Mouse (Mus musculus) T-helper 1 cell (primary cell): Measurements from ENCODE around the gene Clasp1.

Experiments used
- in situ Hi-C: fragments of 300-600 bp; cut with MboI, MseI; formaldehyde crosslinking; loops from one replicate; pipeline ENCODE4 v1.15.1; 2025; ENCODE audit warnings: high pct_unique_total_duplicates

Clasp1 gene

GRCm38 (mm10) chr1:118388757-118389453 is at the start of gene Clasp1:
Gene Clasp1, plus strand, starts transcription at chr1:118389058.
- in situ Hi-C loops, result loop anchor here (5.0 kb wide), 1 partner anchor 67 kb away; the partner anchor contains the start of gene Nifk

- in situ Hi-C loops, result loop anchor here (10.0 to 25.0 kb wide), 2 partner anchors 421 to 1493 kb away; partner anchors contain the start of gene Ptpn4
These were observed 45.0 kb upstream of the Clasp1 start for GRCm38 (mm10) chr1:118343649-118344435.

GRCm38 (mm10) chr1:118349922-118350321 is 38.9 kb upstream of the Clasp1 start:
- in situ Hi-C loops, result loop anchor here (10.0 to 25.0 kb wide), 2 partner anchors 415 to 1487 kb away; partner anchors contain the start of gene Ptpn4

GRCm38 (mm10) chr1:118359071-118359761 is 29.6 kb upstream of the Clasp1 start:
- in situ Hi-C loops, result no loop called here

- in situ Hi-C loops, result no loop called here
These were observed 20.9 kb upstream of the Clasp1 start for GRCm38 (mm10) chr1:118367970-118368369.

GRCm38 (mm10) chr1:118368721-118369461 is 20.0 kb upstream of the Clasp1 start:
- in situ Hi-C loops, result no loop called here

- in situ Hi-C loops, result loop anchor here (10.0 kb wide), 1 partner anchor 87 kb away; no protein-coding TSS in a partner anchor
These were observed 11.1 kb upstream of the Clasp1 start for GRCm38 (mm10) chr1:118377784-118378183.

GRCm38 (mm10) chr1:118380105-118380786 is 8.6 kb upstream of the Clasp1 start:
- in situ Hi-C loops, result no loop called here

- in situ Hi-C loops, result loop anchor here (5.0 kb wide), 1 partner anchor 66 kb away; the partner anchor contains the start of gene Nifk
These were observed 616 bp upstream of the Clasp1 start for GRCm38 (mm10) chr1:118388127-118388756.

- in situ Hi-C loops, result loop anchor here (5.0 to 10.0 kb wide), 3 partner anchors 67 to 1735 kb away; partner anchors contain the start of genes 3110009E18Rik, Dbi and Nifk
These were observed 802 bp downstream of the Clasp1 start for GRCm38 (mm10) chr1:118389454-118390265.

GRCm38 (mm10) chr1:118390266-118390660 is 1.4 kb downstream of the Clasp1 start:
- in situ Hi-C loops, result loop anchor here (5.0 to 10.0 kb wide), 2 partner anchors 67 to 1735 kb away; partner anchors contain the start of genes 3110009E18Rik and Dbi

GRCm38 (mm10) chr1:118390871-118391387 is 2.1 kb downstream of the Clasp1 start:
- in situ Hi-C loops, result loop anchor here (5.0 to 10.0 kb wide), 2 partner anchors 66 to 1734 kb away; partner anchors contain the start of genes 3110009E18Rik and Dbi

GRCm38 (mm10) chr1:118392246-118392645 is 3.4 kb downstream of the Clasp1 start:
- in situ Hi-C loops, result loop anchor here (5.0 to 10.0 kb wide), 2 partner anchors 65 to 1733 kb away; partner anchors contain the start of genes 3110009E18Rik and Dbi

GRCm38 (mm10) chr1:118393916-118394315 is 5.1 kb downstream of the Clasp1 start:
- in situ Hi-C loops, result loop anchor here (5.0 to 10.0 kb wide), 2 partner anchors 63 to 1731 kb away; partner anchors contain the start of genes 3110009E18Rik and Dbi

- in situ Hi-C loops, result loop anchor here (10.0 kb wide), 1 partner anchor 1727 kb away; the partner anchor contains the start of genes 3110009E18Rik and Dbi
These were observed 9.0 kb downstream of the Clasp1 start for GRCm38 (mm10) chr1:118397866-118398265.

GRCm38 (mm10) chr1:118398567-118398966 is 9.7 kb downstream of the Clasp1 start:
- in situ Hi-C loops, result loop anchor here (10.0 kb wide), 1 partner anchor 1726 kb away; the partner anchor contains the start of genes 3110009E18Rik and Dbi

- in situ Hi-C loops, result loop anchor here (10.0 kb wide), 1 partner anchor 1725 kb away; the partner anchor contains the start of genes 3110009E18Rik and Dbi
These were observed 10.9 kb downstream of the Clasp1 start for GRCm38 (mm10) chr1:118399625-118400310.
